Mouse (Mus musculus): ENCODE results near the gene Kif21b. TPM values are rescaled to one million over a fixed set of nuclear protein-coding genes. Genes with fewer than 3 reads are reported as not detected.

The Kif21b gene
- polyA plus RNA-seq, 1 experiment, result 21.0 TPM

GRCm38 (mm10) chr1:136136547-136136946, 5.4 kb downstream of the Kif21b start:
- Histone ChIP-seq H3K27me3 (ENCODE audit: control insufficient read depth, insufficient read depth, low read length) (no peaks in the 10 kb centered on the region), H3K27ac (ENCODE audit: insufficient read depth, low read length) (no peak overlapping the region), H3K4me1 (ENCODE audit: control insufficient read depth, insufficient read depth, low read length) (peaks cover 33% of the 10 kb centered on the region), H3K4me3 (replicated peaks; ENCODE audit: insufficient read depth, low read depth, low read length) (no peak overlapping the region)
- TF ChIP-seq POLR2A (IDR thresholded peaks at IDR 0.05; ENCODE audit: borderline replicate concordance, insufficient read depth, low read length), result no peak
- no peak for TF ChIP-seq CTCF (IDR thresholded peaks at IDR 0.05; ENCODE audit: borderline replicate concordance, insufficient read depth, low read depth, low read length)
- WGBS, result 79% methylated on average over 4 of the region's 4 CpGs
- DNase-seq, result no peak

- H3K27ac ChIP-seq (ENCODE audit: insufficient read depth, low read length), result no peak overlapping the region
- 63% methylated on average over 7 of the region's 7 CpGs for WGBS
These were observed 5.9 kb downstream of the Kif21b start for GRCm38 (mm10) chr1:136137071-136137531.

DNA sequence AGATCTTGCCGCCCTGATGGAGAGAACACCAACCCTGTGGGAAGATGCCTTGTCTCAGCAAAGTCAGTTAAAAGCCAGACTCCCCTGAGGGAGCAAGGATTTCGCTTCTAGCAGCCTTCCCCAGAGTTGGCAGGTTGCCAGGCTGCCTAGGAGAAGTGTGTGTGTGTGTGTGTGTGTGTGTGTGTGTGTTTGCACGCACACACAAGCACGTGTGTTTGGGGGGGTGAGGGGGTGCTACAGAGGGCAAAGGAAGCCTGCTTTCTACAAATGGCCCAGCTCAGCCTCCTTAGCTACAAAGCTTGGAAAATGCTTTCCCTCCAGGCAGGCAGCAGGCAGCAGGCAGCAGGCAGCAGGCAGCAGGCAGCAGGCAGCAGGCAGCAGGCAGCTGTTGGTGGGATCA, 6.4 kb downstream of the Kif21b start:
- Histone ChIP-seq H3K27ac (ENCODE audit: insufficient read depth, low read length) (no peak overlapping the region), H3K4me1 (ENCODE audit: control insufficient read depth, insufficient read depth, low read length) (peaks cover 38% of the 10 kb centered on the region)
- 11% methylated on average over 4 of the region's 4 CpGs for WGBS

More at GRCm38 (mm10) chr1:136137071-136137531, 5.9 kb downstream of the Kif21b start:
- DNase-seq, result no peak
- Histone ChIP-seq H3K27me3 (ENCODE audit: control insufficient read depth, insufficient read depth, low read length) (no peaks in the 10 kb centered on the region), H3K4me1 (ENCODE audit: control insufficient read depth, insufficient read depth, low read length) (peaks cover 37% of the 10 kb centered on the region), H3K4me3 (replicated peaks; ENCODE audit: insufficient read depth, low read depth, low read length) (no peak overlapping the region)
- no peak for TF ChIP-seq CTCF (IDR thresholded peaks at IDR 0.05; ENCODE audit: borderline replicate concordance, insufficient read depth, low read depth, low read length)
- TF ChIP-seq POLR2A (IDR thresholded peaks at IDR 0.05; ENCODE audit: borderline replicate concordance, insufficient read depth, low read length), result no peak

GRCm38 (mm10) chr1:136138191-136138830, 7.1 kb downstream of the Kif21b start:
- TF ChIP-seq POLR2A (IDR thresholded peaks at IDR 0.05; ENCODE audit: borderline replicate concordance, insufficient read depth, low read length) (no peak), CTCF (IDR thresholded peaks at IDR 0.05; ENCODE audit: borderline replicate concordance, insufficient read depth, low read depth, low read length) (no peak)
- 67% methylated on average over 10 of the region's 10 CpGs for WGBS
- no peak for DNase-seq
- no peak overlapping the region; the same call in 1 of the 2 replicates for H3K27ac ChIP-seq (ENCODE audit: insufficient read depth, low read length)
- no peak overlapping the region for H3K4me3 ChIP-seq (replicated peaks; ENCODE audit: insufficient read depth, low read depth, low read length)
- peaks cover 34% of the 10 kb centered on the region for H3K4me1 ChIP-seq (ENCODE audit: control insufficient read depth, insufficient read depth, low read length)
- no peaks in the 10 kb centered on the region for H3K27me3 ChIP-seq (ENCODE audit: control insufficient read depth, insufficient read depth, low read length)

More for the DNA sequence above, 6.4 kb downstream of the Kif21b start:
- no peak overlapping the region for H3K4me3 ChIP-seq (replicated peaks; ENCODE audit: insufficient read depth, low read depth, low read length)
- TF ChIP-seq POLR2A (IDR thresholded peaks at IDR 0.05; ENCODE audit: borderline replicate concordance, insufficient read depth, low read length), result no peak
- TF ChIP-seq CTCF (IDR thresholded peaks at IDR 0.05; ENCODE audit: borderline replicate concordance, insufficient read depth, low read depth, low read length), result no peak
- DNase-seq, result peak in 1 of 2 experiments; percentile 29
- H3K27me3 ChIP-seq (ENCODE audit: control insufficient read depth, insufficient read depth, low read length), result no peaks in the 10 kb centered on the region

DNA sequence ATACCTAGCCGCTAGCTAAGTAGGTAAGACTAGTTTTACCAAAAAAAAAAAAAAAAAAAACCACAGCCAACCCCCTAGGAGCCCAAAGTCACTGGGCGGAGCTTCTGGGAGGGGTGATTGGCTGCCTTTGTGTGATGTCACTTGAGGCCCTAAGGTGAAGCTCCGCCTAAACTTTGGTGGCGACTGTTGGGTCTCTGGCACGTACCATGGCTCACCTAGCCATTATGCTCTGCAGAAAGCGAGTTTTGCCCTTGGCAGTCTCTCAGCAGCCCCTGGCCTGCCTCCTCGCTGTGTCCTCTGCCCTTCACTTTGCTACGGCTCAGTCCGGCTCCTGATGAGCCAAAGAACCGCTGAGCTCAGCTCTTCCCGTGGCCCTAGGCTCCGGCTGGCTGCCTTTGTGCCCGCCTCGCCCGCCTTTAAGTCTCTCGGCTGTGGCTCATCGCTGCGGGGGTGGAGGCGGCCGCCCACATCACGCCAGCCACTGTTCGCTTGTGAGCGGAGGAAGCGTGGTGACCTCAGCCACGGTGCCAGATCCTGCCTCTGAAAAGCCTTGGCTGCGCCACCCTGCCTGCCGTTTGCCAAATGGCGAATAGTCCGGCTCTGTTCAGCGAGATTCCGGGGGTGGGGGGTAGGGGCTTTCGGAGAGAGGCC, 8.9 kb downstream of the Kif21b start:
- DNase-seq, result peak; percentile 91 to 93
- WGBS, result 2% methylated on average over 32 of the region's 32 CpGs
- H3K27ac ChIP-seq (ENCODE audit: insufficient read depth, low read length), result peak overlapping the region; percentile 91
- H3K27me3 ChIP-seq (ENCODE audit: control insufficient read depth, insufficient read depth, low read length), result no peaks in the 10 kb centered on the region
- TF ChIP-seq CTCF (IDR thresholded peaks at IDR 0.05; ENCODE audit: borderline replicate concordance, insufficient read depth, low read depth, low read length), result no peak
- TF ChIP-seq POLR2A (IDR thresholded peaks at IDR 0.05; ENCODE audit: borderline replicate concordance, insufficient read depth, low read length), result peak; percentile 85; the same call in 1 of the 2 replicates
- peak overlapping the region; percentile 72 for H3K4me3 ChIP-seq (replicated peaks; ENCODE audit: insufficient read depth, low read depth, low read length)
- peaks cover 27% of the 10 kb centered on the region for H3K4me1 ChIP-seq (ENCODE audit: control insufficient read depth, insufficient read depth, low read length)

DNA sequence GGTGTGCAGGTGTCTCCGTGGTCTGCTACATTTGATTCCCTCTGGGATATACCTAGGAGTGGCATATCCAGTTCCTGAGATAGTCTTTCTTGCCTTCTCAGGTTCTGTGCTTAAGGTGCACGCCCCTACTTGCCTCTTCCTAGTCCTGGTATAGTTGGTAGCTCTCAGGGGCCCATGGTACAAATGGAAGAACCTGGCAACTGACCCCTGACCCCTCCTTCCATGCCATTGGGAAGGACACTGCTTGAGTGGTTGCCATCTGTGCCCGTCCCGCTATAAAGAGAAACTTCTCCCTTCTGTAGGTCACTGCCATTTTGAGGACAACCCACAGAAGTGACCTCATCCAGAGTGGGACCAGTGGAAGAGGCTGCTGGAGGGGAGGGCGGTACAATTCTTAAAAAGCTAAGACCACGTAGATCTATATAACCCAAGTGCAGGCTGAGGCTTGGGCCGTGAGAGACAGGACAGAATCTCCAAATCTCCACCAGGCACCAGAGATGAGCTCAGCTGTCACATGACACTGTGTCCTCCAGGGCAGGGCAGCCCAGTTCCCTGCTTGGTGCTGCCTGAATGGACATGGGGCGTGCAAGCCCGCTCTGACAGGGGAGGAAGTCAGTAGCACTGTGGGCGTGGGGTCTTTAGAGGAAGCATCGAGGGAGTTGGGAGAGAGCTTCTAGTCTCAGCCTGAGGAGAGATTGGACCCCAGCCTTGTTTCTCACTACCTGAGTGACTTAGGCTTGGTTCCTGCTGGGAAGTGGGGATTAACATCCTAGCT, 10.2 kb downstream of the Kif21b start:
- whole genome bisulfite sequencing, result 80% methylated on average over 11 of the region's 11 CpGs
- Histone ChIP-seq H3K27ac (ENCODE audit: insufficient read depth, low read length) (peak overlapping the region; percentile 65; the same call in 1 of the 2 replicates), H3K4me1 (ENCODE audit: control insufficient read depth, insufficient read depth, low read length) (peaks cover 27% of the 10 kb centered on the region), H3K4me3 (replicated peaks; ENCODE audit: insufficient read depth, low read depth, low read length) (no peak overlapping the region), H3K27me3 (ENCODE audit: control insufficient read depth, insufficient read depth, low read length) (no peaks in the 10 kb centered on the region)
- peak in 1 of 2 experiments; percentile 38 for DNase-seq
- TF ChIP-seq POLR2A (IDR thresholded peaks at IDR 0.05; ENCODE audit: borderline replicate concordance, insufficient read depth, low read length) (no peak), CTCF (IDR thresholded peaks at IDR 0.05; ENCODE audit: borderline replicate concordance, insufficient read depth, low read depth, low read length) (no peak)

- peaks cover 25% of the 10 kb centered on the region for H3K4me1 ChIP-seq (ENCODE audit: control insufficient read depth, insufficient read depth, low read length)
- H3K27ac ChIP-seq (ENCODE audit: insufficient read depth, low read length), result peak overlapping the region; percentile 15; the same call in 1 of the 2 replicates
- no peaks in the 10 kb centered on the region for H3K27me3 ChIP-seq (ENCODE audit: control insufficient read depth, insufficient read depth, low read length)
- no peak overlapping the region for H3K4me3 ChIP-seq (replicated peaks; ENCODE audit: insufficient read depth, low read depth, low read length)
- 37% methylated on average over 6 of the region's 6 CpGs for WGBS
- peak in 1 of 2 experiments; percentile 55 for DNase-seq
- TF ChIP-seq CTCF (IDR thresholded peaks at IDR 0.05; ENCODE audit: borderline replicate concordance, insufficient read depth, low read depth, low read length) (no peak), POLR2A (IDR thresholded peaks at IDR 0.05; ENCODE audit: borderline replicate concordance, insufficient read depth, low read length) (no peak)
These were observed 11.1 kb downstream of the Kif21b start for GRCm38 (mm10) chr1:136142336-136142735.
